Mouse (Mus musculus) bone marrow, adult 2 months (tissue): ENCODE measurements around the gene Atn1.

Experiments
- CTCF ChIP-seq: fragments of 200-500 bp; IDR thresholded peaks from 2 replicates; pipeline ENCODE4 v1.5.1; 2011; ENCODE audit warnings: low read length, control low read depth; ENCODE audit not compliant: control insufficient read depth, insufficient read depth
- POLR2A ChIP-seq: fragments of 200-500 bp; IDR thresholded peaks from 2 replicates; pipeline ENCODE4 v1.6.1; 2011; ENCODE audit warnings: low read depth, mild to moderate bottlenecking, control low read depth, low read length, borderline replicate concordance; ENCODE audit not compliant: control insufficient read depth

DNA sequence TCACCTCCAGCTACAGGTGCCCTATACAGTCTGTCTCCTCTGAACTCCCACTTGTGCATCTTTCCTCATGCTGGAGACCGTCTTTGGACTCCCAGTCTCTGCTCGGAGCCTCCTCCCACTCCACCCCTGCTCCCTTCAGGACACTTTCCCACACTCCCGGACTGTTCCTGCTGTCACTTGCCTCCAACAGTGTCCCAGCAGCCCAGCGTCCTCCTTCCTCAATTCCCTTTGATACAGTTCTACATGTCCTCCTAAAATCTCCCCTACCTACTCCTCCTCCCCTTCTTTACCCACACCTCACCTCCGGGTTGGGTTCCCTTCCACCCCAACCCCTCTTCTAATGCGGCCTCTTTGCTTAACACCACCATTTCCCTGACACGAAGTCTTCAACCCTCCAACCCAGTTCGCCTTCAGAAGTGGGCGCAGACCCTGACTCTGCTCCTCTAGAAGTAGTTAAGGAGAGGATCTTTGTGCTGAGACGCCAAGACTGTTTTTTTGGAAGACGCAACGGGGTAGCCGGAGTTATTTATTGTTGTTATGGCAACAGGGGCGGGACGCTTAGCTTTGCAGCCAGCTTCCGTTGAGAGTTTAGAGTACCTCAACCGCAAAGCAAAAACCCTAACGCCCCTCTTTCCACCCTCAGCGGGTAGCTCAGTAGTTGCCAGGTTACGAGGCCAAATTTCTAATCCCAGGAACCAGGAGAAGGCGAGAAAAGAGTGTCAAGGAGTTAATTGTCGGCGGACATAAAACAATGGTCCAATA, 23.1 kb upstream of the Atn1 start, which contains the start of gene Lrrc23:
- no peak for TF ChIP-seq CTCF
- TF ChIP-seq POLR2A = no peak
